Mouse (Mus musculus) liver, postnatal 0 days (tissue): ENCODE measurements at regions not wholly inside any gene's neighbourhood (a gene's known extent, or its start where the extent isn't known, plus 50 kb on each side); places are given as distances from the start of the nearest gene placed in this dataset.

Experiments used
- CTCF ChIP-seq: sonication (generic); IDR thresholded peaks from 2 replicates; pipeline ENCODE4 v1.5.1; 2016; ENCODE audit warnings: antibody characterized with exemption, low read depth
- EP300 ChIP-seq: IDR thresholded peaks from 2 replicates; pipeline ENCODE4 v1.6.1; 2016; ENCODE audit warnings: antibody characterized with exemption, low read depth, mild to moderate bottlenecking

DNA sequence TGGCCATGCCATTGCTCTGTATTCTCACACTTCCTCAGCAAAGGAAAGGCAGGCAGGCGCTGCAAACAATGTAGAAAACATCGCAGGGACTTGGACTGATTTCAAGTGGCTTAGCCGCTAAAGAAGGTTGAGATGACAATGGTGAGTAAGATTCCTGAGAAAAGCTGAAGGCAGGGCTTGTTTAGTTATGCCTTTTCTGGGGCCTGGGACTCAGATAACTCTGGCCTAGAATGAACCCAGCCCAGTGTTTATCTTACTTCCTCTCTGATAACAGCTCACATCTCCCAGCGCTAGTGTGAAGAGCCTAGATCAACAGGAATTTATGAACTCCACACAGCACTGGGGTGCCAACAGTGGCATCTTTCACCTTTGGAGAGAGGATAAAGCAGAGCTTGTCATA, 170.2 kb downstream of the Phlda1 start:
- TF ChIP-seq CTCF (no peak), EP300 (no peak)
